In genomic region chr16:43113968-43114367, GRCm38 (mm10) we compare ENCODE assay signal across 27 mouse cellular contexts.
DNase-seq lines count a peak whose midpoint lies in the region; ATAC-seq and TF ChIP-seq lines count a peak whose summit lies in the region.
"Had no signal": no experiment of that assay in that cellular context is flagged by ENCODE, and none has a peak within 500 bp of the region (broad histone marks: within the 10 kb centered on the region; RNA-seq: fewer than 3 reads in every experiment).

No protein-coding gene starts in this region.

- no peak for TF ChIP-seq CTCF in gastrocnemius, adult 2 months (IDR thresholded peaks at IDR 0.05)

- no peaks in the 10 kb centered on the region for H3K27me3 ChIP-seq in midbrain, embryonic 11.5 days (ENCODE audit: control insufficient read depth, insufficient read depth, low read length)
- H3K27me3 ChIP-seq in midbrain, embryonic 14.5 days (ENCODE audit: control insufficient read depth, insufficient read depth, low read length) = no peaks in the 10 kb centered on the region
- H3K27me3 ChIP-seq in intestine, embryonic 16.5 days (replicated peaks; ENCODE audit: control insufficient read depth, insufficient read depth, low read length) = no peaks in the 10 kb centered on the region
- H3K27me3 ChIP-seq: embryonic facial prominence, embryonic 12.5 days; forebrain, embryonic 15.5 days; heart, embryonic 13.5 days; hindbrain, embryonic 15.5 days; liver, embryonic 12.5 days had no signal

- no peaks in the 10 kb centered on the region for H3K9me3 ChIP-seq in midbrain, embryonic 11.5 days (ENCODE audit: control insufficient read depth, low read length)
- H3K9me3 ChIP-seq in midbrain, embryonic 14.5 days (ENCODE audit: control insufficient read depth, low read length) = no peaks in the 10 kb centered on the region
- no peaks in the 10 kb centered on the region for H3K9me3 ChIP-seq in intestine, embryonic 16.5 days (ENCODE audit: control insufficient read depth, low read length)
- H3K9me3 ChIP-seq: embryonic facial prominence, embryonic 12.5 days; forebrain, embryonic 10.5 days; forebrain, embryonic 15.5 days; heart, embryonic 13.5 days; hindbrain, embryonic 15.5 days; liver, embryonic 12.5 days had no signal

- no peaks in the 10 kb centered on the region for H3K4me1 ChIP-seq in midbrain, embryonic 11.5 days (ENCODE audit: control insufficient read depth, insufficient read depth, low read length)
- H3K4me1 ChIP-seq in midbrain, embryonic 14.5 days (ENCODE audit: control insufficient read depth, insufficient read depth, low read length) = no peaks in the 10 kb centered on the region
- no peaks in the 10 kb centered on the region for H3K4me1 ChIP-seq in intestine, embryonic 16.5 days (ENCODE audit: control insufficient read depth, insufficient read depth, low read length)
- H3K4me1 ChIP-seq: embryonic facial prominence, embryonic 12.5 days; forebrain, embryonic 15.5 days; hindbrain, embryonic 15.5 days; liver, embryonic 12.5 days had no signal

- no peak for ATAC-seq in midbrain, embryonic 11.5 days (ENCODE audit: low FRiP score)
- ATAC-seq in midbrain, embryonic 14.5 days (ENCODE audit: low FRiP score, low TSS enrichment) = no peak
- ATAC-seq in intestine, embryonic 16.5 days = peak; percentile 86
- ATAC-seq: forebrain, embryonic 15.5 days; inflammation-experienced regulatory T-cells, adult 6 months; liver, embryonic 12.5 days; liver, postnatal 0 days; midbrain, embryonic 16.5 days had no signal

- 62% methylated on average over 1 of the region's 1 CpGs for WGBS in midbrain, embryonic 11.5 days
- 77% methylated on average over 1 of the region's 1 CpGs for WGBS in midbrain, embryonic 14.5 days
- 46% methylated on average over 1 of the region's 1 CpGs for WGBS in intestine, embryonic 16.5 days

- H3K4me2 ChIP-seq in midbrain, embryonic 11.5 days = no peak overlapping the region
- no peak overlapping the region for H3K4me2 ChIP-seq in midbrain, embryonic 14.5 days (ENCODE audit: low read length)
- no peak overlapping the region for H3K4me2 ChIP-seq in intestine, embryonic 16.5 days (ENCODE audit: low read depth, low read length)
- H3K4me2 ChIP-seq: embryonic facial prominence, embryonic 12.5 days; forebrain, embryonic 15.5 days; heart, embryonic 13.5 days; hindbrain, embryonic 15.5 days; liver, embryonic 12.5 days had no signal

- H3K4me3 ChIP-seq in midbrain, embryonic 11.5 days (ENCODE audit: low read depth, low read length) = no peak overlapping the region
- H3K4me3 ChIP-seq in midbrain, embryonic 14.5 days (replicated peaks; ENCODE audit: low read depth, low read length) = no peak overlapping the region
- no peak overlapping the region for H3K4me3 ChIP-seq in intestine, embryonic 16.5 days (ENCODE audit: low read length)
- H3K4me3 ChIP-seq in gastrocnemius, adult 2 months = no peak overlapping the region
- H3K4me3 ChIP-seq: embryonic facial prominence, embryonic 12.5 days; forebrain, embryonic 10.5 days; forebrain, embryonic 15.5 days; heart, embryonic 13.5 days; hindbrain, embryonic 15.5 days; liver, embryonic 12.5 days had no signal

- DNase-seq in midbrain, embryonic 11.5 days (ENCODE audit: low spot score, missing footprints) = peak; percentile 66
- no peak for DNase-seq in midbrain, embryonic 14.5 days
- peak; percentile 6 for DNase-seq in embryo, embryonic 10.5 days (ENCODE audit: low spot score)
- DNase-seq in gastrocnemius, adult 2 months = no peak
- DNase-seq in cerebellum, postnatal 36 days = no peak
- no peak for DNase-seq in kidney, postnatal 14 days
- DNase-seq: adrenal gland, postnatal 14 days; B cell, adult 2 months; cerebellum, adult 11 months; cerebellum, adult 9-10 months; heart, postnatal 10 days; layer of hippocampus, postnatal 36 days; left cerebral cortex, postnatal 4 days; liver, postnatal 0 days; lung, postnatal 10 days; thymus, postnatal 14 days had no signal

- intact Hi-C loops in gastrocnemius, adult 2 months (cut with DNase I) = no loop called here

- H3K27ac ChIP-seq in midbrain, embryonic 11.5 days (ENCODE audit: low read depth, low read length) = no peak overlapping the region
- no peak overlapping the region for H3K27ac ChIP-seq in midbrain, embryonic 14.5 days (replicated peaks; ENCODE audit: low read depth, low read length)
- H3K27ac ChIP-seq in intestine, embryonic 16.5 days (ENCODE audit: low read length) = peak overlapping the region; percentile 23; the same call in 1 of the 2 replicates
- H3K27ac ChIP-seq in gastrocnemius, adult 2 months = no peak overlapping the region
- H3K27ac ChIP-seq: embryonic facial prominence, embryonic 12.5 days; forebrain, embryonic 10.5 days; forebrain, embryonic 15.5 days; heart, embryonic 13.5 days; hindbrain, embryonic 15.5 days; liver, embryonic 12.5 days; macrophage had no signal

- no peak overlapping the region for H3K9ac ChIP-seq in midbrain, embryonic 11.5 days (ENCODE audit: low read length)
- no peak overlapping the region for H3K9ac ChIP-seq in midbrain, embryonic 14.5 days (replicated peaks; ENCODE audit: low read length)
- H3K9ac ChIP-seq in intestine, embryonic 16.5 days (ENCODE audit: low read depth, low read length) = no peak overlapping the region
- H3K9ac ChIP-seq: embryonic facial prominence, embryonic 12.5 days; forebrain, embryonic 15.5 days; heart, embryonic 13.5 days; hindbrain, embryonic 15.5 days; liver, embryonic 12.5 days; liver, postnatal 0 days had no signal

- H3K36me3 ChIP-seq in midbrain, embryonic 11.5 days (ENCODE audit: control insufficient read depth, insufficient read depth, low read length) = no peaks in the 10 kb centered on the region
- H3K36me3 ChIP-seq in midbrain, embryonic 14.5 days (ENCODE audit: control insufficient read depth, insufficient read depth, low read length) = no peaks in the 10 kb centered on the region
- H3K36me3 ChIP-seq in intestine, embryonic 16.5 days (ENCODE audit: control insufficient read depth, insufficient read depth, low read length) = no peaks in the 10 kb centered on the region
- H3K36me3 ChIP-seq: embryonic facial prominence, embryonic 12.5 days; forebrain, embryonic 10.5 days; forebrain, embryonic 15.5 days; G1E; heart, embryonic 13.5 days; hindbrain, embryonic 15.5 days; liver, embryonic 12.5 days had no signal

Comparison
In these comparisons a context has a peak if more than half of its experiments do, and no peak if none do; other contexts are left out.
1. DNase-seq: peak in midbrain, embryonic 11.5 days (single experiment) and embryo, embryonic 10.5 days (single experiment); none in midbrain, embryonic 14.5 days (single experiment), gastrocnemius, adult 2 months (single experiment), cerebellum, postnatal 36 days (0 of 2) and kidney, postnatal 14 days (single experiment).